Mouse (Mus musculus) neutrophil, adult 5-6 weeks (primary cell): ENCODE results near the gene Gphb5. TPM values are rescaled to one million over a fixed set of nuclear protein-coding genes. Genes with fewer than 3 reads are reported as not detected.

Experiments used
- ATAC-seq: fragments of 151-379, 151-347 bp; 2 replicates; pipeline ENCODE4 v1.8.0; 2017; ENCODE audit warnings: mild to moderate bottlenecking, moderate TSS enrichment; ENCODE audit not compliant: insufficient number of reproducible peaks, poor library complexity, low FRiP score, severe bottlenecking; ENCODE audit errors: extremely low read depth
- total RNA-seq: library from RNA; stranded (forward); fragments of 200-1000 nt; gene quantifications from 2 replicates; pipeline ENCODE4 v1.2.3, GENCODE M21; 2017

Gphb5 gene
- total RNA-seq, 1 experiment from 2014 or later: not detected

DNA sequence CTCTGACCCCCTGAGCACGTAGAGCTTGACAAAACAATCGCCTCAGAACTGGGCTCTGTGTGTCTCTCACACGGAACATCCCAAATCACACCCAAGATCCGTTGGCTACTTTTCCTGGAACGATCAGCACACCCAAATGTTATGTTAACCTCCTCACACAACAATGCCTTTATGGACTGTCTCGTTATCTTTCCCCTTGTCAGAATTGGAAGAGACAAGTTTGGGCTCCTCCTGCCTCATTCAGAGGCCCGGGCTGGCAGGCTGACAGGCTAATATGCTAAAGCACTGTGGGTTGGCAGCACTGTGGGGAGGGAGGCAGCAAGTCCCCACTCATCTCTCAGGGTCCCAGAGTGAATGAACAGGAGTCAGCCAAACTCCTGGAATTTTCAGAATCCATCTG, 19.5 kb downstream of the Gphb5 start:
- ATAC-seq: no peak

DNA sequence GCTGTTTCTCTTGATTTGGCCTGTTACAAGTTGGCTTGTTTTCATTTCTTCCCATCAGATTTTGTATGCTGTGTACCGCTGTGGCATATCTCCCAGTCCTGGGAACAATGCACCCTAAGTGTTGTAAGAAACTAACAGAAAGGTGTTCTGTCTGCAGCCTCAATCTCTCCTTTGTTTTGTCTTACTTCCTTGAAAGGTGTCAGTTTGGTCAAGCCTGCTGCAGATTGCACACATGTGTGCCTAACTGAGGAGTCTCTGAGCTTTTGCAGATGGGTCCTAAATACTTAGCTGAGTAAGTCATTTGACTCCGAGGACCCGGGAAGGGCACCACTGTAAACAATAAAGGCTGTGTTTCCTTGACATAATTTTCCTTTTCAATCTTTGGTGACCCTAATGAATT, 20.0 kb downstream of the Gphb5 start:
- no peak for ATAC-seq

DNA sequence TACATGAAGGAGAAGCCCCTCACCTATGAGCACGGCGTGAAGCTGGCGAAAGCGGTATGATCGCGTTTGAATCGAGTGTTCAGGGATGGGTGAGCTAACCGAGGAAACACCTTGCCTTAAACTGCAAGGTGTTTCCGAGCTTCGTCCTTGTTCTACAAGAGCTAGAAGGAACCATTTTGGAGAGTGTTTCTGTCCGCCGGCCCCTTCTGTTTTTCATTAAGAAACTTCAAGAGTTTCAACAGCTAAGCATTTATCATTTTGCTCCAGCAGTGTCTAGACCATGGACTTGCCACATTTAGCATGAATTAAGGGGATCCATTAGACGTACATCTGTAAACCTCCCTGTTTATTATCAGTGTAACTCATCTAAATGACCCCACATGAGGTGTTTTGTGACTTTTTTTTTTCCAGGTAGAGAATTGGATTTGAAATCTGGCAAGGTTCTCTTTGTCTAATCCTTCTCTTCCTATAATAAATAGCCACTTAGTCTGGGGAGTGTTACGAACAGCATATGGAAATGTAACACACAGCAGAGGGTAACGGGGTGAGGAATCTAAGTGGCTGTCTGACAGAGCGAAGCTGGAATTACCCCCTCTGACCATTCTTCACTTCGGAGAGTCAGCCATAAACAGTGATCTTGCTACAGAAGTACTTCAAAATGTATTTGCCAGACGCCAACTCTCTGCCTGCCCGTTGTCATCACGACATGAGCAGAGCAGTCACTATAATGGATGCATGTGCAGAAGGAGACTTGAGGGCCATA, 22.4 kb downstream of the Gphb5 start:
- ATAC-seq: no peak

DNA sequence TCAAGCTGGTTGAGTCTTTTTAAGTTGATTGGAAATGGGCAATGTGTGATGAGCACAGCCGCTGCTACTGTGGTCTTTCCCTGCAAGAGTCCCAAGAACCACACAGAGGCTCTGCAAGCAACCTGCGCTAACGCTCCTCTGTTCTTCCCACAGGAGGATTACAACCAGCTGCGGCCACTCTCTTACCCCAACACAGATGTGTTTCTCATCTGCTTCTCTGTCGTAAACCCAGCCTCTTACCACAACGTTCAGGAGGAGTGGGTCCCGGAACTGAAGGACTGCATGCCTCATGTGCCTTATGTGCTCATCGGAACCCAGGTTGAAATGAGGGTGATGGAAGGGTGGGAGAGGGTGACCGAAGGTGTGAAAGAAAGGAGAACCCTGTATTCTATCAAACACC, 25.1 kb downstream of the Gphb5 start:
- ATAC-seq: no peak

DNA sequence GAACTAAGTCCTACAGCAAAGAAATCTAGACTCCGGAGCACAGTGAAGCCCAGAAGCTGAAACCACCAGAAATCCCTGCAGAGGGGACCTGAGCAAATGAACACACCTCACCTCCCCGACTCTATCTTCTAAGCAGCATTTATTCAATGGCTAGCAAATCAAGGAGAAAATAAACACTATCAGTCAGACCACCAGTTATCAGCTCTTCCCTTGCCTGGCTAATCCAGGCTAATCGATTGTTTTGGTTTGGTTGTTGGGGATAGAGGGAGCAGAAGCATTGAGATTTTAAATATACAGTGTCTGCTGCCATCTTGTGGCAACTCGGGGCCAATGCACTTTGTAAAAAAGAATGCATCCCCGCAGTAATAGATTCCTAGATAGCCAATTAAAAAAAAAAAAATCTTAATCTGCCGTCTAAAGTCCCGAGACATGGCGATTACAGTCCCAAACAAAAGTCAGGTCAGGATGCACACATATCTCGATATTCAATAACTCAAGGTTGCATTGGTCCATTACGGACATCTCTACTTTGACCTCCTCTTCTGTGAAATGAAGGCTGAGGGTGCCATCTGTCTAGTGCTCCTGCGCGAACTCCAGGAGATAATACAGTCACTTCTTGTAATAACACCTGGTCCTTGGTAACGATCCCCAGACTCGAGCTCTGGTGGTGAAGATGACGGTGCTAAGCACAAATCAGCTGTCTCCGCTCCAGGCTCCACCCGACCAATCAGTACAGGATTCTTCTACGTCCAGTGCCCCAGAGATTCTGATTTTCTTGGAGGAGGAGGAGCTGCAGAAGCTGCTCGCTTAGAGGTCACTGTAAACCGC, 27.1 kb downstream of the Gphb5 start:
- ATAC-seq: no peak

DNA sequence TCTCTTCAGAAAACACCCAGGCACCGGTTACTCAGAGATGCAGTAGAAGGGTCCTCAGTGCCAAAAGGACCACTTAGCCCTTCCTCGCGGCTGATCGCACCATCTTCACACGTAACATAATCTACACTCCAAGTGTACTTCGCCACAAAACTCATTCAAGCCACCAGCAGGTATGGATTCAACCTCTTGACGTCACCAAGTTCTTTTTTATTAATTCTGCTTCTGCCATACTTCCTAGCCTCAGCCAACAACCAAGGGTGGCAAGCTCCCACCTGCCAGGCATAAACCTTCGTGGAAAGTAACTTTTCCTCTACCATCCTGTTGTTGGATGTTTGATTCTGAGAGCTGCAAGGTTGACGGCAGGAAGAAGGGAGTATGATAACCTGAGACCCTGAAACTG, 28.1 kb downstream of the Gphb5 start:
- no peak for ATAC-seq

DNA sequence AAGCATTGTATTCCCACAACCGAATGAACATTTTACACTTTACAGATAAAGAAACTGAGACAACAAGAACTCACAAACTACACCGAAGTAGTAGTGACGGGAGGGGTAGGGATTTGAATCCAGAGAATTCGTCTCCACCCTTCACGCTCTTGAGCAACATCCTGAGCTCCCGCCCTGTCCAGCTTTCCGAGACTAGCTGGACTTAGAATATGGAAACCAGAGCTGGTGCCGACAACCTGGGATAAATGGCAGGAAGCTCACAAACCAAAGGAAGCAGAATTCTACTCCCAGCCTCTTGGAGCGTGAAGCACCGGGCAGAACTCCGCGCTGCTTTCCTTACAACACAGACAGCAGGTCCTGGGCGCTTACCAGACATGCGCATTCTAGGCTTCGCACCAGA, 28.7 kb downstream of the Gphb5 start:
- no peak for ATAC-seq

DNA sequence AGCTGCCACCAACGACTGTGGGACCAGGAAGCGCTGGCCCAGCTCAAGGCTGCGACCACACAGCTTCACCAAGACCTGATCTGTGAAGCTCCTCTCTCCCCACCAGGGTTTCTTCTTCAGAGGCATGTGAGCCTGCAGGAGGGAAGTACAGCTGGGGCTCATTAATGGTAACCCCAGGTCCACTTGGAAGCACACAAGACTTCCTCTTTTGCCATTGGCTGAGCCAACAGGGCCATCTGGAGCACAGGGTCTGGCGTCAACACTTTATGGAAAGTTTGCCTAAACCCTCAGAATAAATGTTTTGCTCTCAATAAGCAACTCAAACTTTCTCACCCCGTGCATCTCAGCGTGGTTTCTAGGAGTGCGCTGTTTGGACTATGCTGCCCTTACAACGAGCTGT, 29.4 kb downstream of the Gphb5 start:
- no peak for ATAC-seq

DNA sequence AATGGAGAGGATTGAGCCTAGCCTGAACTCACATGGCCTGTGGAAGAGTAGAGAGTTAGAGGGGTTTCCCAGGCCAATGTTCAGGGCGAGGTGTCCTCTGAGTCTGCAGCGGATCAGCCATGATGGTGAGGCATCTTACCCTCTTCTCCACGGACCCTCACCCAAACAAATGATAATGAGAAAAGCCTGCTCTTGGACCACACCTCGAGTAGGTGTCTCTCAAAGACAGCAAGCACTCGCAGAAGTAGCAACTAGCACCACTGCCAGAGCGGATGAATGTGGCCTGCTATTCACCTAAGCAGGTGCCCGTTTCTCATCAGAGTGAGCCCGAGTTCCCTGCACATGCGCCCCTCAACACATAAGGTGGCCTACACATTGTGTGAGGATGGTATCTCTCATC, 29.9 kb downstream of the Gphb5 start:
- ATAC-seq: no peak

DNA sequence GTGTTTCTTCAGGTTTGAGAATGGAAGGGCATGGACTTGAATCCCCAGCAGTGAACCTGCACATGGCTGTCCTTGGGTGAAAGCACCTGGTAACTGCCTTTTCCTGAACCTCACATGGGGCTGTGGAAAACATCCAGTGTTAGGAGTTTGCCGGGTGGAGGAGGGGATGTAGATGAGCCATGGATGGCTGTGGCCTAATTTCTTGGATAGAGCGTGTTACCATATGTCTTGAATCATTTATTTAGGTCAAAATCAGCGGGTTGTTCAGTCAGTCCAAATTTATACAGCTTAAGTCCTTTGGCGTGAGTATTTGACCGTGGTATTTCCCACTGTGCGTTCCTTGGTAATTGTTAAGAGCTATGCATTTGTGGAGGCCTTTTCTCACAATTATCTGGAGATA, 40.5 kb downstream of the Gphb5 start:
- no peak for ATAC-seq

DNA sequence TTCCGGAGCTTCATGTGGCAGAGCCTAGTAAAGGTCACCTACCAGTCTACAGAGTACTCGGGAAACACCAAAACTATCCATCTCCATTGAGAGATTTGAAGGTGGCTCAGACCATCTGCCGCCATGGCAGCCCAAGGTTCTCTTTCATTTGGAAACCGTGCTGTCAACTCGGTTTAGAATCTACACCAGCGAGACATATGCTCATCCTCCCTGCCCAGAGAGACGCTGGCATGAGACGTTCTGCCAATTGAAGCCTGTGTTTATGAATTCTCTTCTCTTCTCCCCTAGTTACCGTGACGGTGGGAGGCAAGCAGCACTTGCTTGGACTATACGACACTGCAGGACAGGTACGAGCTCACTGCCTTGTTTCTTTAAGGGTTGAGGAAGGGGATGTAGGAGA, 41.5 kb downstream of the Gphb5 start:
- ATAC-seq: no peak

DNA sequence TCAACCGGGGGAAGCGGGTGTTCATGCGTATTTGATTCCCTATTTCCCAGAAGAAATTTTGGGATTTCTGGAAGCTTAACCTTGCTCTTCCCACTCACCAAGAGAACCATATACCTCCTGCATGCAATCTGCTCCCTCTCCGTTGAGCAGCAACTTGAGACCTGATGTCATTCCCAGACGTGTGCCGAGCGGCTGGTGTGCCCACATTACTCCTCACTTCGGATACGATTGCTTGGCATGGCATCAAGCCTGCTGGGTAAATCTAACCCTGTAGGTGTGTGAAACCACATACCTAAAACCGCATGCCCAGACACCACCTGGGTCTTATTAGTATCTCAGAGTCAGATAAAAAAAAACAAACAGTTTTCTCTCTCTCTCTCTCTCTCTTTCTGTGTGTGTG, 42.1 kb downstream of the Gphb5 start:
- ATAC-seq: no peak

DNA sequence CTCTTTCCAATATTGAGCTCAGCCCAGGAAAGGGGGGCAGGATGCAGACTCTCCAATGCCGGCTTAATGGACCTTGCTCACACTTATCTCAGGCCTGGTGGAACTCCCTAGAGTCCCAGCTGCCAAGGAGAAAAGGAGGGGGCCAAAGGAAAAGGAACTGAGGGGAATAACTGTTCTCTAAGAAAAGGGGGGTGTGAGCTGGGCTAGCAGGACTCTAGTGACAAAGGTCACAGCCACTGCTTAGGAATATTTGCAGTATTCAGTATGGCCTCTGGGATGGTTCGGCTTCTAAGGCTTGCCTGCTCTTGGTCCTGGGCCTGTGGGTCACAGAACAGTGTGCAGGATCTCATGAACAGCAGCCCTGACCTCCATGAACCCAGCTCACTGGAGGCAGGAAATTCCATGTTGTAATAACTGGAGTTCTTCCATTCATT, 47.1 kb downstream of the Gphb5 start:
- no peak for ATAC-seq

DNA sequence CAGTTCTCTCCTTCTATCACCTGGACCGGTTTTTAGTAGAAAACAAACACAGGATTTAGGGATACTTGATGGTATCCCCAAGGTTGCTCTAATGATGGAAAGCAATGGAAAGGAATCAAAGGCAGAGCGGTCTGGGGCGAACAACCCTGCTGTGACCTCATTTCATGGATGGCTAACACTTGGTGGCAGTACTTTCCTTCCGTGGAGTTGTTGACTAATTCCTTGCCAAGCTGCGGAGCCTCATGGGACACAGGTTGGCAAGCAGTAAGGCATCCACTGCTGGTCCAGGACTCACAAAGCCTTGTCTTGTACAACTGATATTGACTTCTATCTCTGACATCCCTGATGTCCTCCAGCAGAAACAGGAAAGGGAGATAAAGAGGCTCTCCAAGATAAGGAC, 48.1 kb downstream of the Gphb5 start:
- no peak for ATAC-seq

DNA sequence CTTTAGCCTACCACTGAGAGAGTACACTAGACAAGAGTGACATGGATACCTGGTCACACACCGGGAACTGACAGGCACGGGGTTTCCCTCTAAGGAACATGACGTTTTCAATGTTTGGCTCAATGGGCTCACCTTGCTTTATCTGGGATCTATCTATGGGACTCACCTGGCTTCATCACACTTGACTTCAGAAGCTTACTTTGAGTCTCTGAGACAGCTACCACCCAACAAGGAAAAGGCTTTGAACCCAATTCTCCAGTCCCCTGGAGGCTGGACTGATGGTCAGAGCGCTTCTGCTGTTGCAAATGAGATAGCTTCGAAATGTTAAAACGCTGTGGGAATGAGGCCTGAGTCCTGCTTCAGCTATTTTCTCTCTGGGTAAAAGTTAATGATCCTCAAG, 49.2 kb downstream of the Gphb5 start:
- no peak for ATAC-seq

DNA sequence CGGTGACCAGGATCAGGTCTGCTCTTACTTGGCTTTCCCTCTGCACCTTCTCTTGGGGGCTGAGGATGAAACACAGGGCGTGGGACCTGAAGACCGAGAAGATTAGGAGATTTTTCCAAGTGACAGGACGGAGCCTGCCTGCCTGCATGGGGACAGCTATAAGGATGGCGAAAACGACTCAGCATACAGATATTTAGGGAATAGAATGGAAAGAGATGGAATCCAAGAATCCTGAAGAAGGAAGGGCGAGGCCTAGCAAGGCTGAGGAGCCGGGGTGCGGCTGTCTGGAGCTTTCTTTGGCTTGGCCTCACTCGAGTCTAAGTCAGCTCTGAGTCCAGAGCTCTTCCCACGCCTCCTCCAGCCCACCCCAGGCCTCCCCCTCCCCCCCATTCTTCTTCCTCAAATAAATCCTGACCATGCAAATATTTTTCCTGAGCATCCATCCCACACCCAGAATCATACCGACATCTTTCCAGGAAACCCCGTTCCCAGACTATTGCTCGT, 50.9 kb downstream of the Gphb5 start:
- ATAC-seq: no peak

DNA sequence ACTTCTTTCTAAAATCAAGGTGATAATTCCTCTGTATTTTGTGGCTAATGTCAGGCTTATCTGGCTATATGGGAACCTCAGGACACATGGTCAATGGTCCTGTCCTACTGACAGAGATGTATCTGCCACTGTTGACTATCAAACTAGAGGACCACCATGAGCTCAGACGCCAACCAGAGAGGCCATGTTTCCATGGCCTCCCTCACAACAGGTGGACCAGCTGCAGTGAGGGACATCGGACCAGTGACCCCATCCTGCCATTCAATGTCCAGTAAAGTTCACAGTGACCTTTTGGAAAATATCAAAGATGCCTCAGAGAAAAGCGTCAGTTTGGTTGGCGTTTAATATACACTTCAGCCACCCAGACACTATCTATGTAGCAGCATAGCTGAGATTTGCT, 52.2 kb downstream of the Gphb5 start:
- ATAC-seq: no peak

DNA sequence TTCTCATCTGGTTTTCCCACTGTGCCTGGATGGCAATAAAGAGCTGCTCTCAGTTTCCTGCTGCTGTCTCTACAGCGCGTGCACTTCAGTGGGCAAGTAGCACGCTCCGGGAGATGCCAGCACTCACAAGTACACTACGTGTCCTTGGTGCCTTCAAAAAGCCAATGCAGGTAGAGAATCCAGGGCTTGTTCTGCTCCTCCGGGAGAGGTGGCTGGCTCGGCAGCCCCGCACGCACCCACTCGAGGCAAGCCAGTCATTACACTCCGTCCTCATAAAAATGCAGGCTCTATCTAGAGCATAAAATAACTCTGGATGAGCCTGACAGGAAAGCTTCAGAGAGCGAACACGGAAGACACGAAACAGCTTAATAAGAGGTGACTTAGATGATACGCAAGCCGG, 54.1 kb downstream of the Gphb5 start:
- ATAC-seq: no peak
